Mouse (Mus musculus): ENCODE measurements around the gene Aatf. TPM values are rescaled to one million over a fixed set of nuclear protein-coding genes. Genes with fewer than 3 reads are reported as not detected.

Gene Aatf
- 14.4 TPM for polyA plus RNA-seq (2015; fragmentation: Illumina TruSeq; extraction: RNeasy Lipid Tissue Mini Kit (QIAGEN cat#74804); ENCODE audit: low read depth, low replicate concordance)

GRCm38 (mm10) chr11:84513171-84514116 lies at the start of gene Aatf:
Gene Aatf (minus strand): TSS chr11:84513522.

GRCm38 (mm10) chr11:84525421-84526274 lies 12.3 kb upstream of the Aatf start, which contains the start of gene Lhx1:
Gene Lhx1 (minus strand): TSS chr11:84525535.

Other genes starting within 250 kb of the Aatf start
- gene Lhx1, start 12.0 kb upstream of the Aatf start, polyA plus RNA-seq (2015; fragmentation: Illumina TruSeq; extraction: RNeasy Lipid Tissue Mini Kit (QIAGEN cat#74804); ENCODE audit: low read depth, low replicate concordance), result 1.1 TPM